Mouse (Mus musculus) cerebellum, adult 11 months (tissue): Measurements from ENCODE around the gene Cacna1a.

ENCODE experiments used
- DNase-seq: peaks from one replicate; pipeline ENCODE4 v3.0.0; 2022

The Cacna1a gene

DNA sequence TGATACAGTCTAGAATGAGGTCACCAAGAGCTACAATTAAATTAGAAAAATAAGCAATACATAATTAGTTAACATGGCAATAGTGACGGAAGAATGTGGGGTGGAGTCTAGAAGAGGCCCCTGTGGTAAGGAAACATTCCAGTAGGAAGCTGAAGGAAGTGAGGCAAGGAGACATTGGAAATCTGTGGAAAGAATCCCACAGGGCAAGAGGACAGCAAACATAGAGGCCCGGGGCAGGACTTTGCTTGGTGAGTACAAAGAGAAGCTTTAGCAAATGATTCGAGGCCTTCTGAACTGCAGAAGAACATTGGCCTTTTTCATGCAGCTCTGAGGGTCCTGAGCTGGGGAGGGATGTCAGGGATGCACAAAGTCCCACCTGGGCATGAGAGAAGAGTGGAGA lies at the start of gene Cacna1a:
Gene Cacna1a (plus strand): TSS at position 166 of the 400 bp plus-strand sequence.
- DNase-seq: no peak

DNA sequence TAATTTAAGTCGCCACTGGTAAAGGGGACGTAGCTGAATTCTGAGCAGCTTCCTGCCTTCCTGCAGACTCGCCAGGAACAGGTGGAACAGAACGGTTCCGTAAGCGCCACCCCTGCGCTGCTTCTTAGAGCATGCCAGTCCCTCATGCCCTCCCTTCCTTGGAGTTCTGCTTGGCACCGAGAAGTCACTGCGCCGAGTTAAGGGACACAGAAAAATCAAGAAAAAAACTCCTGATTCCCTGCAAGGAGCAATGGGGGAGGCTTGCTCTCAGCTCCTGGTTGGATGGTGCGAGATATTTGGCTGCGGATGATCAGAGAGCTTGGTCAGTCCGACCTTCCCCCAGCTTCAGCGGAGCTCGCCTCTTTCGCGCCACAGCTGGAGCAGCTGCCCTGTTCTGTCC lies 49.7 kb upstream of the Cacna1a start:
- peak; percentile 63 for DNase-seq

DNA sequence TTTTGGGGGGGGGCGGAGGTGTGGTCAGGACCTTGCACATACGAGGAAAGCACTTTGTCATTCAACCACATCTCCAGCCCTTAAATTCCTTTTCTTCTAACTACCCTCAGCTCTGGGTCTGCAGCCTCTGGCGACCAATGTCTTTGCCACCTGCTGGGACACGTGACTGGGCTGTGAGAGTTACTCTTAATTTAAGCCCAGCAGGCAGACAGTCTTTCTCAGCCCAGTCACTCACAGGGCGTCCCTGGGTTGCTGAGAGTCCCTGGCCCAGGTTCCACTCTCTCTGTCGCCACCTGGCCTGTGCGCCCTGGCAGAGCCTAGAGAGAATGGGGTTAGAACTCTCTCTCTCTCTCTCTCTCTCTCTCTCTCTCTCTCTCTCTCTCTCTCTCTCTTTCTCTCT lies 48.9 kb upstream of the Cacna1a start:
- peak; percentile 72 for DNase-seq

DNA sequence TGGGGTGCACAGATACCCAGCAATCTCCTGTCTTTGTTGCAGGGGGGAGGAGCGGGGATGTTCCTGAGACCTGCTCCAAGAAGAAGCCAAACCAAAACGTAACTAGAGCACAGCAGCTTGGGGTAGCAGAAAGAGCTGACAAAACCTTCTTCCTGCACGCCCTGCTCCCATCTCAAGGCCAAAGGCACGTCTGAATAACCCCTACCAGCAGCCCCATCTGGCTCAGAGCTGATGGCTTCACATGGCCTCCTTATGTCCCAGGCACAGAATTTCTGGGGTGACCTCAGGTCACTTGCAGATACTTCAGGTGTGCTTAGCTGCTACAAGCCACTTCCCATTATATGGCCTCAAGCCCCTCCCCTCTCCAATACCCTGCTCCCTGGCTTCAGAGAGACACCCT lies 48.4 kb upstream of the Cacna1a start:
- peak; percentile 59 for DNase-seq

DNA sequence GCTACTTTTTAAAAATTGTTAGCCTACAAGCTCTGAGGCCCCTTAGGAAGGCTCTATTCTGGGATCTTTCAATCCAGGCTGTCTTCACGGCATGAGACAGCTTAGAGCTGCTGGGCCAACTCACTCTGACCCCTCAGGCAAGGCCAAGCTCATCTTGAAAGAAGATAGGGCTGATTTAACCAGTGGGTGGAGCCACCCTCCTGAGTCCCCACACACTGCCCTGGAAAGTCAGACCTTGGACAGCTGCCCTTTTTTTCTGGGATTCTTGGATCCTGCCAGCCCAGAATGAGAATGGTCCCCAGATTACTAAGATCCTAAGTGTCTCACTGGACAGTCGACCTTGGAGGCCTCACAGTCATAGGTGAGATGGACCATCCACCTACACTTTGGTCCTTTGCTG lies 47.6 kb upstream of the Cacna1a start:
- DNase-seq: peak; percentile 49

DNA sequence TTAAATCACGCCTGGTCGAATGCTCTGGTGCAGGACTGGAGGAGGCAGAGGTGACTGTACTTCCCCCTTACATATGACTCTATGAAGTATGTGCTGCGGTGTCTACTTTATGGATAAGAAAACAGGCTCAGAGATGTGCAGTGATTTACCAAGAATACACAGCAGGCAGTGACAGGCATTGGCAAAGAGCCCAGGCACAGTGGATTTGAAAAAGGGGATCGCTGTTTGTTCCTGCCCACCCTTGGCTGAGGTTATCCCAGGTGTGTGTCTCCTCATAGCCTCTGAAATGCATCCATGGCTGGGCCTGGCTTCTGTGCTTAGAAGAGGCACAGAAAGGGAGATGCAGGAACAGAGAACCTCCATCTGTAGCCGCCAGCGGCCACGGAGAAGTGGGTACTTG lies 42.7 kb upstream of the Cacna1a start:
- DNase-seq: no peak

DNA sequence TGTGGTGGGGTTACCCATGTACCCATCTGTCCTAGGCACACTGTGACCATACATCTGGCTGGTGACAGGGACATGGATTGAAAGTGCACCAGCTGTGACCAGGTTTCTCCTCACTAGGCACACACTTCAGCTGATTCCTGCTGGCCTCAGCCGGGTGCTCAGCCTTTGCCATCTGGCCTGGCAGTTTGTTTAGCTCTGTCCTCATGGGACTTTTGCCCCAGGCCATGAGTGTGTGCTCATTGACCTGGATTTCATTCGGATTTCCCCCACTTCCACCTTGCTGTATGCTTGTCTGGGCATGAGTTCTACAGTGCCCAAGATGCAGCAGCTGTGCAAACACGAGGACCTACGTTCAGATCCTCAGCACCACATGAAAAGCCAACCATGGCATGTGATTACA lies 41.8 kb upstream of the Cacna1a start:
- no peak for DNase-seq

DNA sequence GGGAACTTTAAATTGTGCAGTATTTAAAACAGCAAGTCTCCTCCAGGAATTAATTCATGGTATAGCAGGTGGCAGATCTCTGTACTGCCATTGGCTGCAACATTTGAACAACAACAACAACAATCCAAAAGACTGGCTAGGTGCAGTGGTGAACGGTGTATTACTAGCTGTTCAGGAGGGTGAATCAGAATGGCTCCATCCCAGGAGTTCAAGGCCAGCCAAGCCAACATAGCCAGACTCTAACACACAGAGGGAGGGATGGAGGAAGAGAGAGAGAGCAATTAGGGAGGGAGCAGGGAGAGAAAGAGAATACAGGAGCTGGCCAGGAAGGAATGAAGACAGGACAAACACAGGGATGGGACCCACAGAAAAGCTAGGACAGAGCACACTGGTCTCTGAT lies 38.7 kb upstream of the Cacna1a start:
- no peak for DNase-seq

DNA sequence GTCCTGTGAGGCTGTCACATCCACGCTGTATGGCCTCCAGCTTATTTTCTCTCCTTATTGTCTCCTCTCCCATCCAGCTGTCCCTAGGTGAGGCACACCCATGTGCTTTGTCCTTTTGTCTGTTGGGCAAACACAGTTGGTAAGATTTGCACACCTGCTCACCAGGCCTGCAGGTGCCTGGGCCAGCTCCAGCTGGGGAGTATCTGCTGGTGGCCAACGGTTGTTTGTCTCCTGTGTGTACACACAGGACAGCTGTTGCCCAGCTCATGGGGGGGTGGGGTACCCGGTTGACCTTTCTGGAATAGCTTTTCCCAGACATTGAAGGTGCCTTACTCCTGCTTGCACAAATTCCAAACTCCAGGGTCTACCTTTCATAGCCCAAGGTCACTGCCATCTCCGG lies 37.3 kb upstream of the Cacna1a start:
- DNase-seq: no peak

DNA sequence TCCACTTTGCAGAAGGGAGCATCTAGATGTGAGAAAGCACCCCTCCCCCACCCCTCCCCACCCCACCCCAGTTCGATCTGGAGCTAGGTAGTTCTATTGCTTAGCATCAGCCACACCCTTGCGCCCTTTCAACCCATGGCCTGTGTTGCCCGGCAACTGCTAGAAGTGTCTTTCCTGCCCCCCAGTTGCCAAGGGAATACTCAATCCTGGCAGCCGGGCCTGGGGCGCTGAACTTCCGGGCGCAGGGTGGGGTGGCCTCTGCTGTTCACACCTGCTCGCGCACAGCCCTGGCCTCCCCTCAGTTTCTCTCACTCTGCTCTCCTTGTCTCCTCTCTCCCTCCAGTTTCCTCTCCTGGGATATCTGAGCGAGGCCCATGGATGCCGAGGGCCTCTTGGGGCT lies 31.8 kb upstream of the Cacna1a start:
- no peak for DNase-seq

DNA sequence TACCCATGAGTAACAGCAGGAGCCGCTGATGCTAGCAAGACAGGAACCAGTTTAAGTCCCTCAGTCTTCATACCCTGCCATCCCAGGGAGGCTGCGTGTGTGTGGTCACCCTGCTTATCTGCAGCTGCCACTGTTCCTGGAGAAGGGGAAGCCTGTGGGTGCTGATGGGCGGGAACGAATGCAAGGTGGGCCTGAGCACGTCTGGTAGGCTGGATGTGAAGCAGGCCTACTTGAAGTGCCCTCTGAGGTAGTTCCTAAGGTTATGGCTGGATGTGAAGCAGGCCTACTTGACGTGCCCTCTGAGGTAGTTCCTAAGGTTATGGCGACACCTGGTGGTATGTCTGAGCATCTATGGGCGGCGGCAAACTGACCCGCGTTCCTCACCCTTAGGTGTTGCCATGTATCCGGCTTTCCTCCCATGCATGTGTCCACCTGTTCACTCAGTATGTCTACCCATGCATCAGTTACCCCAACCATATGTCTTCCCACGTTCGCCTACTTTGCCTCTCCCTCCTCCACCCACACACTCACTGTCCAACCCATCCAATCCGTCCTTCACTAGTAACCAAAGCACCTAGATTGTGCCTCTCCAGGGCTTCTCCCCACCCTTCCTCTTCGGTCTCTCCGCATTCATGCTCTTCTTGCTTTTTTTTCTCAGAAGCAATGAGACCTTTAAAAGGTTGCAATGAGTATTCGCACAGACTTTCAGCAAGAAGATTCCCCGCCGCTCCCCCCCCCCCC lies 30.4 kb upstream of the Cacna1a start:
- DNase-seq: peak; percentile 87

DNA sequence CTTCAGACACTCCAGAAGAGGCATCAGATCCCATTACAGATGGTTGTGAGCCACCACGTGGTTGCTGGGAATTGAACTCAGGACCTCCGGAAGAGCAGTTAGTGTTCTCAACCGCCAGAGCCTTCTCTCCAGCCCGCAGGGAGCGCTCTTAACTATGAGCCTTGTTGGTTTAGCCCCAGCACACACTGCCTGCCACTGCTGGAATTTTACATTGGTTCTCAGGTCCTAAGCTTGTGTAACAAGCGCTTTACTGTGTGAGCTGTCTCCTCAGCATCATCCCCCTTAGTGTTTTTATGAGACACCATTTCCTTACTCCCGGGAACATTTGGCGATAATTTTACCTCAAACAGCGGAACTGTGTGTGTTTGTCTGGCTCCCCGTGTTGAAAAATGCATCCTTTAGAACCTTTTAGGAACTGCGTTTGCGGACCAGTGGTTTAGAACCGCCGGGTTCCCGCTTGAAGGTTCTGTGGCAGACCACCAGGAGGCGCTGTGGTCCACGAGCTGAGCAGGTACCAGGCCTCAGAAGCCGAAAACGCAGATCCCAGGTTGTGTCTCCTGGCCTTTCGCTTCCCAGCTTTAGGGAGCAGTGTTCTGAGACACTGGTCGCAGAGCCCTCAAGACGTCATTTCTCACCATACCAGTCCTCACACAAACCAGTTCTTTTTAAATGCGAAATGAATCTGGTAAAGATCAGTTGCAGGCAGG lies 24.7 kb upstream of the Cacna1a start:
- DNase-seq: peak; percentile 84

DNA sequence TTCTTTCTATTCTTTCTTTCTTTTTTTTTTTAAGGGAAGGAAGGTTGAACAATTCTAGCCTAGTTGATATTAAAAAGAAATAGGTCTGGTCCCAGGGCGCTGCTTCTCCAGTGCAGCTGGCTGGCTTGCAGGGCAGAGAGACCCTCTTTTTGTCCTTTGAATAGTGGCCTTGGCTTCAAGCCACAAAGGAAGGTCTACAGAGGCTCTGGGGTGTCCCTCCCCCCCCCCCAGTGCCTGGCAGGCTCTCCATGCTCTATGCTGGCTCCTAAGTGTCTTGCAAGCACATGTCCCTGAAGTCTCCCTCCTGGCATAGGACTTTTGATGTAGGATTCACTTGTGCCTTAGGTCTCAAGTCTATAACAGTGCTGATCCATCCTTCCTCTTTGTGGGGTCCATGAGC lies 23.0 kb upstream of the Cacna1a start:
- DNase-seq: no peak

DNA sequence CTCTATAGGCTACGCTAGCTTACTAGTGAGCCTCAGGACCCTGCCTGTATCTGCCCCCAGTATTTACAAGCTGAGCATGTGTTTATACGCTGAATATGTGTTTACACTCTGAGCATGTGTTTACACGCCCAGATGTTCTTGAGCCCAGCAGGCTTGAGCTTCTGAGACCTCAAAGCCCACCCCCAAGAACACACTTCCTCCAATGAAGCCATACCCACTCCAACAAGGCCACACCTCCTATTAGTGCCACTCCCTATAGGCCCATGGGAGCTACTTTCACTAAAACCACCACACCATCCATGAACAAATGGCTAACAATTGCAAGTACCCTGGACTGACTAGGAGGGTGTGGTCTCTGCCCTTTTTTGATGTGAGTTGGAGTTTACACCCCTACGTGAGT lies 17.3 kb upstream of the Cacna1a start:
- DNase-seq: no peak

DNA sequence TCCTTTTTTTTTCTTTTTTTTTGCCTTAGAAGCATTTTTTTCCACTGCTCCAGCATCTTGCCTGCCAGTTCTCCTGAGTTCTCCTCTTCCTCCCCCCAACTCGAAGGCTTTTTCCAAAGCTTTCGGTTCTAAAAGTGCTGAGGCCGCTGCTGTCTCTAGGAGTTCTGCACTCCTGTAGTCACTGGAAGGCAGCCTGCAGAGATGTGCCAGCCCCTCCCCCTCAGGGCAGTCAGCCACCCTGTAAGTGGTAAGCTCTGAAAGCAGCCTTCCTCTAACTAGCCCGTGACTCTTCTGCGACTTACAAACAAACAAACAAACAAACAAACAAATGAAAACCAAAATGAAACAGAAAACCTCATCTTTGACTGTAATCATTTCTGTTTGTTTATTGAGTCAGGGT lies 13.2 kb upstream of the Cacna1a start:
- no peak for DNase-seq

DNA sequence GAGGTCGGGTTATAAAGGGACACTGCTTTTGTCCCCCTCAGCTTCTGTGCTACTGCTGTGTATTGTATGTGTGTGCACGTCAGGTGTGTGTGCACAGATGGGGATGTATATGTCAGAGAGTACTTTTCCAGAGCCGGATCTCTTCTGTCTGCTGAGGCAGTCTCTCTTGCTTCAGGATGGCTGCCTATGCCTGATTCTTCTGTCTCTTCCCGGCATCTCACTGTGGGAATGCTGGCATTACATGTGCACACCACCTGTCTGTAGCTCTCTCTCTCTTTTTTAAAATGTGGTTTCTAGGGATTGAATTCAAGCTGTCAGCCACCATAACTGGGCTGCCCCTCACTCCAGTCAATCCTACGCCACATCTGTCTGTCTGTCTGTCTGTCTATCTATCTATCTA lies 12.4 kb upstream of the Cacna1a start:
- no peak for DNase-seq

DNA sequence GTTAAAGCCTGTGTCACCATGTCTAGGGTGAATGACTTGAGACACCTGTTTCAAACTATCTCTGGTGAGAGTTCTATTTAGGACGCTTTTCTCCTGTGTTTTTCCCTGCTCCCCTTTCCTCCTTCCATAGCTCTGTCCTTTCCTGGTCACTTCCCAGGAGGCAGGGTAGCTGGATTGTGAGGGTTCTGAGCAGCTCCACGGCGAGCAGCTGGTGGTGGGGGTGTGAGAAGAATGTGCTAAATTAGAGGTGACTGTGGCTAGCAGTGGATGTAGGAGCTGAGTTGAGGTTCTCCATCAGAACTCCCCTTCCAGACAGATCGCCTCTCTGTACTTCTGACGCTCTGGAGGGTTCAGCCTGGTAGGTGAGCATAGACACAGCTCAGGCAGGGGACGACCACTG lies 11.7 kb upstream of the Cacna1a start:
- DNase-seq: no peak

DNA sequence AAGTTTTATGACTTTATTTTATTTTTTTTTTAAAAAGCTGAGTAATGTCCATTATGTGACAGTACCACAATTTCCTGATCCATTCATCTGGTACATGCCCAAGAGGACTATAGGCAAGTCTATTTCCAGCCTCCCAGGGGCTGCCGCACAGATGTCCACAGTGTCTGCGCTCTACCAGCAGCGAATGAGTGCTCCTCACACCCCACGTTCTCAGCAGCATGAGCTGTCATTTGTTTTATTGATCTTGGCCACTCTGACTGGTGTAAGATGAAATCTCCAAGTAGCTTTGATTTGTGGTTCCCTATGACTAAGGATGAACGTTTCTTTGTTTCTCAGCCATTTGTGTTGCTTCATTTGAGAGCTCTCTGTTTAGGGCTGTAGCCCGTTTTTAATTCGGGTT lies 6.6 kb upstream of the Cacna1a start:
- DNase-seq: no peak

DNA sequence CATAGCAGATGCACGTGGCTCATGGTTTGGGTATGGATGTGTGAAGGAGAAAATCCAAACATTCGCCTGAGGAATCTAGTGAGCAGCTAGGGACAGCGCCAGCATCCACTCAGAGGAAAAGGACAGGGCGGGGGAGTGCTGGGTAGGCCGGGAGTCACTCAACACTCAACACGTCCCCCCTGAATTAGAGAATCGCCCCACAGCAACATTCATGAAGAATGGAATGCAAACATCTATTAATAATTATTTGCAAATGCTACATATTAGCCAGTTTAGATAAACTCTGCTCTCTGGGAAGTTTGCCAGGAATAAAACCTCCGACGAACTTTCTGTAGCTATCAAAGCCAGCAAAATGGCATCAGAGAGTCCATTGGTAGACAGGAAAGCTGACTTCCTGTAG lies 533 bp downstream of the Cacna1a start:
- DNase-seq: no peak

DNA sequence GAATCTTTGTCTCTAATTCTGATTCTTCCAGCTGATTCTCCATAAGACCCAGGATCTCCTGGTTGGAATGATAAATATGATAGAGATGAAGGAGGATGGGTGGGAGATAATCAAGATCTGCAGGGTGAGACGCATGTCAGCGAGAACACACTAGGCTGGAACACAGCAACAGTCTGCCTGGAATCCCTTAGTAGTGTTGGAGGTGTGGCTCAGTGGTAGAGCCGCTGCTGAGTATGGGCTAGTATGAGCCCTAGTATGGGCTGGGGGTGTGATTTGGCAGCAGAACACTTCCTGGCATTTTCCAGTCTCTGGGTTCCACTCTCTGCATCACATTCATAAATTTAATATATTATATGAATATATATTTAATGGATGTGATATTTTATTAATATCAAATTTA lies 933 bp downstream of the Cacna1a start:
- no peak for DNase-seq

DNA sequence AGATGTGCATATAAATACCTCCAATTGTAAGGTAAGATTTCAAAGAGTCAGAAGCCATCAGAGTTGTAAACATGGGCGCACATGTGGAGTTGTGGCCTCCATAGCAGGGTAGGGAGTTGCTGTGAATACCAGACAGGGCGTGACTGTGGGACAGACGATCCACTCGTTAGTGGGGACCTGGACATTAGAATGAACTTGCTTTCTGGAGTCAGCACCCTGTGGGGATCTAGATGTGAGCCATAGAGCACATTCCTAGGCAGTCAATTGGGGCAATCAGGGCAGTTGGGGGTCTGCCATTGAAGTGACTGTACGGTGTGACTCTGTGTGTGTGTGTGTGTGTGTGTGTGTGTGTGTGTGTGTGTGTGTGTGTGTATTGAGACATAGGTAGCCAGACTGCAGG lies 3.4 kb downstream of the Cacna1a start:
- no peak for DNase-seq

DNA sequence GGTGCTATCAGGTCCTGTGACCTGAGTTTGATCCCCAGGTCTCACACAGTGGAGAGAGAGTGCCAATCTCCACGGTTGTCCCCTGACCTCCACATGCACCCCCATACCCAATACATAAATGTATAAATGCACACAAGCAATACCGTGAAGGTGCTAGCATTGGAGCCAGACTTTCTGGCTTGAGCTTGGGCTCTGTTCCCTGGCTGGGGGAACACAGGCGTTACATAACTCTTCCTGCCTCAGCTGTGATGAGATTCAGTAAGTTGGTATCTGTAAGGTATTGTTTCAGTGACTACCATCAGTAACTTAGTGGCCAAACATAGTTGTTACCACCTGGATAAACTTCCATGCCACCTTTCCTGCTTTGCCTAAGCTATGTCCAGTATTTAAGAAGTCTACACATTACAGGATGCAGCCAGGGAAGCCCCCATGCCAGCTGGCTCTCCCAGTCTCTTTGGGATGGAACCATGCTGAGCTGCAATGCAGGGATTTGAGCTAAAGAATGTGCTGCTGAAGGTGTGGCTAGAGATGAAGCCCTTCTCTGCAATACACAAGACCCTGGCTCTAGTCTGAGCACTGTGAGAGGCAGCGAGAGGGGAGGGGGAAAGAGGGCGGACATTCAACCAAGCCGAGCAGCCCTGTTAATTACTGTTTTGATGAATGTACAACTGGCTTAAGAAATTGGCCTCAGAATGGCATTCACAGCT lies 7.7 kb downstream of the Cacna1a start:
- DNase-seq: no peak

DNA sequence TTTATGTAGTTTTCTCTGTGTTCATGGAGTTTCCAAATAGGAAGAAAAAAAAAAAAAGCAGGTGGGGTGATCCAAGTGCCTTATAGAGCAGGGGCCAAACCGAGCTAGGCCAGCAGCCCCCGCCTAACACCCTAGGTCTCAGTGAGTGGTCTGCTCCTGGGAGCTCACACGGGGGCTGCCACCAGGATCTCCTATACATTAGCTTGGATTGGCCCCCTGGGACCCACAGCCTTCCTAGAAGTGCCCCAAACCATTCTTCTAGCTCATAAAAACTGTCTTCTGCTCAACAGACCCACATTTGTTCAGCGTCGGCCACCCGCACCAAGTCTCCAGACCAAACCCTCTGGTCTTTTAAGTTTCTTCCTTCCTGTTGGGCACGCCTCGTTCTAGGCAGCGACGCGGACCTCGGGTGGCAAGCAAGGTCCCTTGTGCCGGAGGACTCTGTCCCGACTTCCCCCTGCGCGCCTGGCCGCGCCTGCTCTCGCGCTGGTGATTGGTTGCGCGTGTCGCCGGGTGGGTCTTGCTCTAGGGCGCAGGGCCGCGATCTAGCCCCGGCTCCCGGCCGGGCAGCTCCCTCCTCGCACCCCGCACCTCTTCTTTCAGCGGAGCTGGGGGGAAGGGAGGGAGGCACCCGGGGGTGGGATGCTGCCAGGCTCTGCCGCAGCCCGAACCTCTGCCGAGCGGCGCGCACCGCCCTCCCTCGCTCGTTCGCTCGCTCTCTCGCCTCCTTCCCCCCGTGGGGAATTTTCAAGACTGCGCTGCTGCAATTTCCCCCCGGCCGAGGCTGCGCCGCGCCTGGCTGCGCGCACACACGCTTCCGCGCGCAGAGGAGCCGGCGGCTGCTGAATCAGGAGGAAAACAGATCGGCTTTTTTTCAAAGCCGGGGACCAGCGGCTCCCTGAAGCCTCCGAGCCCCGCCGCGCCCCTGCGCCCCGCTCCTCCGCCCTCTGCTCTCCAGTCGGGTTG lies 25.9 kb downstream of the Cacna1a start:
- peak; percentile 74 for DNase-seq
